ENCODE assay signal across 19 mouse cellular contexts in the genomic region with DNA sequence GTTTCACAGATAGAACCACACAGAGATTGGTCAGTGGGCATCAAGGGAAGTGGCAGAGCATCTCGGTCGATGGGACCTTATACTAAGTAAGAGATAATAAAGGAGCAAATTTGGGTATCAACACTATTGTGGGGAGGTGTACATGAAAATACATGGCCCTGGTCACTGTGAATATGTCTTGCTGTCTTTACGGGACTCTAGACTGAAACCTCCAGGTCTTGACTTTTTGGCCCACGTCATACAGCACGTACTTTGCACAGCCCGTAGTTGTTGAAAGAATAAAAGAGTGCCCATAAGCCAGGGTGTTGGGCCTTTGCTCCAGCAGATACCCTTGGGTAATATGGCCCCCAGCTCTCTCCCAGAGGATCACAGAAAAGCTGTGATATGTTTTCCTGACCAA. TPM values are rescaled to one million over a fixed set of nuclear protein-coding genes. Genes with fewer than 3 reads are reported as not detected.
A peak's percentile ranks its signal among the peaks of the same experiment; 100 is the strongest.
DNase-seq lines count a peak whose midpoint lies in the region; ATAC-seq and TF ChIP-seq lines count a peak whose summit lies in the region.
"Had no signal": no experiment of that assay in that cellular context is flagged by ENCODE, and none has a peak within 500 bp of the region (broad histone marks: within the 10 kb centered on the region; RNA-seq: fewer than 3 reads in every experiment).

No protein-coding gene starts in this region.

- ATAC-seq in heart, embryonic 12.5 days (ENCODE audit: insufficient number of reproducible peaks, low FRiP score), result no peak
- ATAC-seq: forebrain, embryonic 16.5 days had no signal

- peak; percentile 50 for DNase-seq in heart, adult 11 months
- DNase-seq in thymus, adult 2 months, result no peak
- no peak for DNase-seq in thymus, postnatal 14 days
- DNase-seq in induced T-regulatory cell, adult 2 months (ENCODE audit: low read depth), result peak; percentile 84
- no peak for DNase-seq in urinary bladder, postnatal 10 days (ENCODE audit: low spot score)
- DNase-seq in adrenal gland, adult 18-20 months (ENCODE audit: low spot score in 2 of 2), result no peak
- DNase-seq: cerebellum, adult 2 months; cerebellum, postnatal 10 days; embryo, embryonic 11 days; gastrocnemius, postnatal 10 days; heart, adult 2 months had no signal

- no peaks in the 10 kb centered on the region for H3K36me3 ChIP-seq in heart, embryonic 12.5 days
- peaks cover 84% of the 10 kb centered on the region for H3K36me3 ChIP-seq in thymus, adult 2 months (ENCODE audit: control insufficient read depth, insufficient read depth, low read length)
- H3K36me3 ChIP-seq: embryonic facial prominence, embryonic 12.5 days; forebrain, embryonic 12.5 days; hindbrain, embryonic 10.5 days had no signal

- H3K9me3 ChIP-seq in heart, embryonic 12.5 days (replicated peaks), result no peaks in the 10 kb centered on the region
- H3K9me3 ChIP-seq: embryonic facial prominence, embryonic 12.5 days; forebrain, embryonic 12.5 days; hindbrain, embryonic 10.5 days had no signal

- H3K4me3 ChIP-seq in heart, embryonic 12.5 days, result no peak overlapping the region
- no peak overlapping the region for H3K4me3 ChIP-seq in thymus, adult 2 months (ENCODE audit: control insufficient read depth, insufficient read depth, low read length)
- H3K4me3 ChIP-seq: embryonic facial prominence, embryonic 12.5 days; forebrain, embryonic 12.5 days; heart, adult 2 months; hindbrain, embryonic 10.5 days had no signal

- H3K4me2 ChIP-seq in heart, embryonic 12.5 days, result no peak overlapping the region
- H3K4me2 ChIP-seq: embryonic facial prominence, embryonic 12.5 days; forebrain, embryonic 12.5 days; heart, embryonic 11.5 days; hindbrain, embryonic 14.5 days had no signal

- no peak for TF ChIP-seq CTCF in thymus, adult 2 months (IDR thresholded peaks at IDR 0.05; ENCODE audit: borderline replicate concordance, control insufficient read depth, extremely low read depth, insufficient read depth, low read length, poor library complexity)

- no peak for TF ChIP-seq POLR2A in thymus, adult 2 months (IDR thresholded peaks at IDR 0.05; ENCODE audit: control insufficient read depth, extremely low read depth, insufficient read depth, low read length, poor library complexity)

- peaks cover 25% of the 10 kb centered on the region for H3K4me1 ChIP-seq in heart, embryonic 12.5 days (replicated peaks)
- peaks cover 77% of the 10 kb centered on the region for H3K4me1 ChIP-seq in thymus, adult 2 months (replicated peaks; ENCODE audit: control insufficient read depth, insufficient read depth, low read length)

- H3K9ac ChIP-seq in heart, embryonic 12.5 days, result no peak overlapping the region
- H3K9ac ChIP-seq: embryonic facial prominence, embryonic 12.5 days; forebrain, embryonic 12.5 days; hindbrain, embryonic 14.5 days had no signal

- H3K27me3 ChIP-seq in heart, embryonic 12.5 days (replicated peaks), result no peaks in the 10 kb centered on the region
- no peaks in the 10 kb centered on the region for H3K27me3 ChIP-seq in thymus, adult 2 months (ENCODE audit: control insufficient read depth, insufficient read depth, low read length)
- H3K27me3 ChIP-seq: embryonic facial prominence, embryonic 12.5 days; forebrain, embryonic 12.5 days; Patski had no signal

- no peak overlapping the region for H3K27ac ChIP-seq in heart, embryonic 12.5 days (ENCODE audit: poor library complexity, severe bottlenecking)
- peak overlapping the region; percentile 90 for H3K27ac ChIP-seq in thymus, adult 2 months (ENCODE audit: control insufficient read depth, insufficient read depth, low read length)
- H3K27ac ChIP-seq: embryonic facial prominence, embryonic 12.5 days; forebrain, embryonic 12.5 days; heart, adult 2 months; hindbrain, embryonic 10.5 days; hindbrain, embryonic 14.5 days had no signal

- WGBS in heart, embryonic 12.5 days, result 93% methylated on average over 6 of the region's 6 CpGs
- 95% methylated on average over 6 of the region's 6 CpGs for WGBS in thymus, adult 2 months

RNA-seq across cellular contexts. Expression of a gene that starts 32.3 kb away (rescaled TPM):
- 365 and 374 TPM in 2 replicates for polyA plus RNA-seq in heart, embryonic 12.5 days (2016; fragmentation: Nextera tagmentation; extraction: Ambion mirVana)
- polyA plus RNA-seq in thymus, adult 2 months (2012; rRNA removed), result 513 and 641 TPM in 2 replicates
- 100 to 1,000 TPM; 381 to 382 TPM for total RNA-seq in adrenal gland, adult 18-20 months (2021)

RNA-seq across cellular contexts. Expression of a gene that starts 32.3 kb away (rescaled TPM):
- polyA plus RNA-seq in heart, embryonic 12.5 days (2016; fragmentation: Nextera tagmentation; extraction: Ambion mirVana), result 87.6 and 90.2 TPM in 2 replicates
- 21.5 and 23.6 TPM in 2 replicates for polyA plus RNA-seq in thymus, adult 2 months (2012; rRNA removed)
- total RNA-seq in adrenal gland, adult 18-20 months (2021), result 100 to 1,000 TPM; 463 to 735 TPM

Comparison
In these comparisons a context has a peak if more than half of its experiments do, and no peak if none do; other contexts are left out.
1. DNase-seq: peak in heart, adult 11 months (single experiment) and induced T-regulatory cell, adult 2 months (single experiment); none in thymus, adult 2 months (single experiment), thymus, postnatal 14 days (single experiment), urinary bladder, postnatal 10 days (single experiment) and adrenal gland, adult 18-20 months (0 of 2).